Mouse (Mus musculus): Measurements from ENCODE around the gene Znfx1.

The Znfx1 gene

GRCm38 (mm10) chr2:167071641-167072601 lies 9.1 kb upstream of the Znfx1 start:
- peak; percentile 99 for DNase-seq (ENCODE audit: low spot score)

GRCm38 (mm10) chr2:167071266-167071640 lies 8.4 kb upstream of the Znfx1 start:
- DNase-seq (ENCODE audit: low spot score): peak; percentile 24

GRCm38 (mm10) chr2:167070341-167070740 lies 7.5 kb upstream of the Znfx1 start:
- DNase-seq (ENCODE audit: low spot score): no peak

- DNase-seq (ENCODE audit: low spot score): no peak
Observed at GRCm38 (mm10) chr2:167067575-167067974, 4.8 kb upstream of the Znfx1 start.

- DNase-seq (ENCODE audit: low spot score): peak; percentile 57
Observed at GRCm38 (mm10) chr2:167066528-167067516, 4.0 kb upstream of the Znfx1 start.

GRCm38 (mm10) chr2:167066031-167066430 lies 3.2 kb upstream of the Znfx1 start:
- peak; percentile 20 for DNase-seq (ENCODE audit: low spot score)

GRCm38 (mm10) chr2:167064601-167065295 lies 1.9 kb upstream of the Znfx1 start:
- peak; percentile 28 for DNase-seq (ENCODE audit: low spot score)

- DNase-seq (ENCODE audit: low spot score): peak; percentile 51
Observed at GRCm38 (mm10) chr2:167063906-167064496, 1.2 kb upstream of the Znfx1 start.

- peak; percentile 95 for DNase-seq (ENCODE audit: low spot score)
Observed at GRCm38 (mm10) chr2:167062497-167062911, 311 bp downstream of the Znfx1 start.

GRCm38 (mm10) chr2:167061381-167062034 lies 1.3 kb downstream of the Znfx1 start:
- DNase-seq (ENCODE audit: low spot score): no peak

GRCm38 (mm10) chr2:167060761-167061160 lies 2.1 kb downstream of the Znfx1 start:
- DNase-seq (ENCODE audit: low spot score): no peak

- no peak for DNase-seq (ENCODE audit: low spot score)
Observed at GRCm38 (mm10) chr2:167060360-167060759, 2.5 kb downstream of the Znfx1 start.

- DNase-seq (ENCODE audit: low spot score): no peak
Observed at GRCm38 (mm10) chr2:167059960-167060359, 2.9 kb downstream of the Znfx1 start.

- no peak for DNase-seq (ENCODE audit: low spot score)
Observed at GRCm38 (mm10) chr2:167059536-167059935, 3.3 kb downstream of the Znfx1 start.

- no peak for DNase-seq (ENCODE audit: low spot score)
Observed at GRCm38 (mm10) chr2:167058814-167059387, 3.9 kb downstream of the Znfx1 start.

- no peak for DNase-seq (ENCODE audit: low spot score)
Observed at GRCm38 (mm10) chr2:167058201-167058600, 4.6 kb downstream of the Znfx1 start.

- no peak for DNase-seq (ENCODE audit: low spot score)
Observed at GRCm38 (mm10) chr2:167056942-167057323, 5.9 kb downstream of the Znfx1 start.

- DNase-seq (ENCODE audit: low spot score): no peak
Observed at GRCm38 (mm10) chr2:167056210-167056941, 6.4 kb downstream of the Znfx1 start.

GRCm38 (mm10) chr2:167055386-167055785 lies 7.4 kb downstream of the Znfx1 start:
- DNase-seq (ENCODE audit: low spot score): no peak

Data from embryo, embryonic 10.5 days (tissue).